Mouse (Mus musculus): ENCODE measurements at regions not wholly inside any gene's neighbourhood (a gene's known extent, or its start where the extent isn't known, plus 50 kb on each side); places are given as distances from the start of the nearest gene placed in this dataset.
"Not testable (repeated sequence)": the region's sequence is repeated elsewhere in the genome, so short reads cannot be mapped to it uniquely, and the experiment has no call there.

- no peaks in the 10 kb centered on the region for H3K27me3 ChIP-seq (ENCODE audit: insufficient read depth, low read length)
- no peaks in the 10 kb centered on the region for H3K4me1 ChIP-seq (ENCODE audit: insufficient read depth, low read depth, low read length)
- ATAC-seq (ENCODE audit: extremely low read depth, insufficient number of reproducible peaks, low FRiP score, poor library complexity, severe bottlenecking) = no peak; the same call in 1 of the 2 replicates
- TF ChIP-seq CTCF (IDR thresholded peaks at IDR 0.05; ENCODE audit: low read depth, low read length) = no peak
- no peak for TF ChIP-seq TAL1 (conservative IDR thresholded peaks at IDR 0.05; ENCODE audit: low read depth, low read length)
- no peak for TF ChIP-seq GATA1 (IDR thresholded peaks at IDR 0.05; ENCODE audit: borderline replicate concordance, low read length)
- no peak overlapping the region for H3K4me3 ChIP-seq (ENCODE audit: low read depth, low read length)
- no peaks in the 10 kb centered on the region for H3K36me3 ChIP-seq (replicated peaks)
- H3K9me3 ChIP-seq (replicated peaks) = no peaks in the 10 kb centered on the region
- no peak for DNase-seq (ENCODE audit: low spot score)
Observed at GRCm38 (mm10) chr12:71704431-71704830, 126.4 kb upstream of the Daam1 start.

- TF ChIP-seq GATA2 (IDR thresholded peaks at IDR 0.05; ENCODE audit: borderline replicate concordance, low read depth, low read length) (no peak), TAL1 (conservative IDR thresholded peaks at IDR 0.05; ENCODE audit: low read depth, low read length) (no peak), GATA1 (IDR thresholded peaks at IDR 0.05; ENCODE audit: borderline replicate concordance, low read length) (no peak), POLR2AphosphoS5 (IDR thresholded peaks at IDR 0.05; ENCODE audit: insufficient replicate concordance, low read depth, low read length) (no peak), CTCF (IDR thresholded peaks at IDR 0.05; ENCODE audit: low read depth, low read length) (peak; percentile 77; the same call in 1 of the 2 replicates)
- no peaks in the 10 kb centered on the region for H3K9me3 ChIP-seq (replicated peaks)
- peak; percentile 59 for ATAC-seq (ENCODE audit: extremely low read depth, insufficient number of reproducible peaks, low FRiP score, poor library complexity, severe bottlenecking)
Observed at GRCm38 (mm10) chr12:71707727-71708369, 123.0 kb upstream of the Daam1 start.

GRCm38 (mm10) chr12:71714606-71715005 lies 116.3 kb upstream of the Daam1 start:
- Histone ChIP-seq H3K4me1 (ENCODE audit: insufficient read depth, low read depth, low read length) (no peaks in the 10 kb centered on the region), H3K36me3 (replicated peaks) (no peaks in the 10 kb centered on the region), H3K4me3 (ENCODE audit: low read depth, low read length) (no peak overlapping the region), H3K9me3 (replicated peaks) (no peaks in the 10 kb centered on the region), H3K27me3 (ENCODE audit: insufficient read depth, low read length) (no peaks in the 10 kb centered on the region; the same call in 1 of the 2 replicates)
- no peak for ATAC-seq (ENCODE audit: extremely low read depth, insufficient number of reproducible peaks, low FRiP score, poor library complexity, severe bottlenecking)
- TF ChIP-seq GATA1 (IDR thresholded peaks at IDR 0.05; ENCODE audit: borderline replicate concordance, low read length) (no peak), CTCF (IDR thresholded peaks at IDR 0.05; ENCODE audit: low read depth, low read length) (no peak), POLR2AphosphoS5 (IDR thresholded peaks at IDR 0.05; ENCODE audit: insufficient replicate concordance, low read depth, low read length) (no peak)
- no peak for DNase-seq (ENCODE audit: low spot score)

More at GRCm38 (mm10) chr12:71707727-71708369, 123.0 kb upstream of the Daam1 start:
- H3K4me1 ChIP-seq (ENCODE audit: insufficient read depth, low read depth, low read length) = no peaks in the 10 kb centered on the region
- H3K4me3 ChIP-seq (ENCODE audit: low read depth, low read length) = no peak overlapping the region
- DNase-seq (ENCODE audit: low spot score) = peak; percentile 21
- no peaks in the 10 kb centered on the region for H3K36me3 ChIP-seq (replicated peaks)
- no peaks in the 10 kb centered on the region for H3K27me3 ChIP-seq (ENCODE audit: insufficient read depth, low read length)

GRCm38 (mm10) chr12:71718412-71718811 lies 112.5 kb upstream of the Daam1 start:
- not testable (repeated sequence) for H3K4me1 ChIP-seq (ENCODE audit: insufficient read depth, low read depth, low read length); H3K4me3 ChIP-seq (ENCODE audit: low read depth, low read length); ATAC-seq (ENCODE audit: extremely low read depth, insufficient number of reproducible peaks, low FRiP score, poor library complexity, severe bottlenecking); DNase-seq (ENCODE audit: low spot score); H3K27me3 ChIP-seq (ENCODE audit: insufficient read depth, low read length); H3K9me3 ChIP-seq (replicated peaks); H3K36me3 ChIP-seq (replicated peaks)

- TF ChIP-seq GATA1 (IDR thresholded peaks at IDR 0.05; ENCODE audit: borderline replicate concordance, low read length) (no peak), CTCF (IDR thresholded peaks at IDR 0.05; ENCODE audit: low read depth, low read length) (no peak), TAL1 (conservative IDR thresholded peaks at IDR 0.05; ENCODE audit: low read depth, low read length) (no peak)
- no peaks in the 10 kb centered on the region for H3K36me3 ChIP-seq (replicated peaks)
- ATAC-seq (ENCODE audit: extremely low read depth, insufficient number of reproducible peaks, low FRiP score, poor library complexity, severe bottlenecking) = no peak
- H3K4me3 ChIP-seq (ENCODE audit: low read depth, low read length) = no peak overlapping the region
- peaks cover 3% of the 10 kb centered on the region for H3K27me3 ChIP-seq (ENCODE audit: insufficient read depth, low read length)
- H3K9me3 ChIP-seq (replicated peaks) = no peaks in the 10 kb centered on the region
- no peaks in the 10 kb centered on the region for H3K4me1 ChIP-seq (ENCODE audit: insufficient read depth, low read depth, low read length)
- DNase-seq (ENCODE audit: low spot score) = no peak
Observed at GRCm38 (mm10) chr12:71718911-71719310, 112.0 kb upstream of the Daam1 start.

GRCm38 (mm10) chr12:71725140-71725539 lies 105.7 kb upstream of the Daam1 start:
- H3K27me3 ChIP-seq (ENCODE audit: insufficient read depth, low read length) = peaks cover 3% of the 10 kb centered on the region; the same call in 1 of the 2 replicates
- no peaks in the 10 kb centered on the region for H3K9me3 ChIP-seq (replicated peaks)
- DNase-seq (ENCODE audit: low spot score) = no peak
- H3K36me3 ChIP-seq (replicated peaks) = no peaks in the 10 kb centered on the region
- no peaks in the 10 kb centered on the region for H3K4me1 ChIP-seq (ENCODE audit: insufficient read depth, low read depth, low read length)
- no peak overlapping the region for H3K4me3 ChIP-seq (ENCODE audit: low read depth, low read length)
- no peak for ATAC-seq (ENCODE audit: extremely low read depth, insufficient number of reproducible peaks, low FRiP score, poor library complexity, severe bottlenecking)
- TF ChIP-seq TAL1 (conservative IDR thresholded peaks at IDR 0.05; ENCODE audit: low read depth, low read length) (no peak), GATA2 (IDR thresholded peaks at IDR 0.05; ENCODE audit: borderline replicate concordance, low read depth, low read length) (no peak), GATA1 (IDR thresholded peaks at IDR 0.05; ENCODE audit: borderline replicate concordance, low read length) (no peak), POLR2AphosphoS5 (IDR thresholded peaks at IDR 0.05; ENCODE audit: insufficient replicate concordance, low read depth, low read length) (no peak), CTCF (IDR thresholded peaks at IDR 0.05; ENCODE audit: low read depth, low read length) (no peak)

GRCm38 (mm10) chr12:71725713-71726336 lies 105.1 kb upstream of the Daam1 start:
- no peak for DNase-seq (ENCODE audit: low spot score)
- Histone ChIP-seq H3K4me3 (ENCODE audit: low read depth, low read length) (no peak overlapping the region), H3K4me1 (ENCODE audit: insufficient read depth, low read depth, low read length) (no peaks in the 10 kb centered on the region), H3K9me3 (replicated peaks) (no peaks in the 10 kb centered on the region), H3K36me3 (replicated peaks) (no peaks in the 10 kb centered on the region), H3K27me3 (ENCODE audit: insufficient read depth, low read length) (peaks cover 3% of the 10 kb centered on the region; the same call in 1 of the 2 replicates)
- TF ChIP-seq GATA1 (IDR thresholded peaks at IDR 0.05; ENCODE audit: borderline replicate concordance, low read length) (no peak), TAL1 (conservative IDR thresholded peaks at IDR 0.05; ENCODE audit: low read depth, low read length) (no peak), POLR2AphosphoS5 (IDR thresholded peaks at IDR 0.05; ENCODE audit: insufficient replicate concordance, low read depth, low read length) (no peak), GATA2 (IDR thresholded peaks at IDR 0.05; ENCODE audit: borderline replicate concordance, low read depth, low read length) (no peak), CTCF (IDR thresholded peaks at IDR 0.05; ENCODE audit: low read depth, low read length) (no peak)
- ATAC-seq (ENCODE audit: extremely low read depth, insufficient number of reproducible peaks, low FRiP score, poor library complexity, severe bottlenecking) = no peak
